Mouse (Mus musculus) forebrain, embryonic 12.5 days (tissue): ENCODE results near the gene Yes1. TPM values are rescaled to one million over a fixed set of nuclear protein-coding genes. Genes with fewer than 3 reads are reported as not detected.
"Not testable (repeated sequence)": the region's sequence is repeated elsewhere in the genome, so short reads cannot be mapped to it uniquely, and the experiment has no call there.

ENCODE experiments used
- ATAC-seq: fragments of 200-750 bp; cut with Nextera tagmentation; 2 replicates; pipeline ENCODE4 v1.8.0; 2017; ENCODE audit warnings: moderate TSS enrichment; ENCODE audit not compliant: low FRiP score
- H3K27ac ChIP-seq: fragments of 300-500 bp; sonication (generic); 2 replicates; pipeline ENCODE4 v1.5.1; 2016; ENCODE audit warnings: mild to moderate bottlenecking
- H3K27me3 ChIP-seq: fragments of 300-500 bp; sonication (generic); 2 replicates; pipeline ENCODE4 v1.6.1; 2016; ENCODE audit warnings: mild to moderate bottlenecking
- H3K36me3 ChIP-seq: fragments of 300-500 bp; sonication (generic); replicated peaks from 2 replicates; pipeline ENCODE4 v1.6.1; 2016; ENCODE audit warnings: mild to moderate bottlenecking
- H3K4me1 ChIP-seq: fragments of 300-500 bp; sonication (generic); 2 replicates; pipeline ENCODE4 v1.6.1; 2016
- H3K4me2 ChIP-seq: fragments of 300-500 bp; sonication (generic); 2 replicates; pipeline ENCODE4 v1.6.1; 2016; ENCODE audit warnings: mild to moderate bottlenecking, moderate library complexity
- H3K4me3 ChIP-seq: fragments of 300-500 bp; sonication (generic); replicated peaks from 2 replicates; pipeline ENCODE4 v1.5.1; 2016; ENCODE audit warnings: mild to moderate bottlenecking
- H3K9ac ChIP-seq: fragments of 300-500 bp; sonication (generic); 2 replicates; pipeline ENCODE4 v1.6.1; 2016; ENCODE audit warnings: mild to moderate bottlenecking
- H3K9me3 ChIP-seq: fragments of 300-500 bp; sonication (generic); 2 replicates; pipeline ENCODE4 v1.6.1; 2016
- WGBS: fragments of 180-500 bp; shearing (Covaris S2); methylation state at CpG from one replicate; pipeline ENCODE4 v1.1.7; 2016; 5-methylcytosine and 5-hydroxymethylcytosine counted together
- polyA plus RNA-seq: library from polyadenylated mRNA; unstranded; fragments of >200 nt; fragmentation: Nextera tagmentation; extraction: Ambion mirVana; gene quantifications from 2 replicates; pipeline ENCODE4 v1.2.1, GENCODE M21; 2016

The Yes1 gene
- polyA plus RNA-seq, 1 experiment from 2014 or later: 34.2 TPM

- Histone ChIP-seq H3K4me3 (no peak overlapping the region), H3K9me3 (0 out of 2 replicates have a peak, but pooled peaks cover 2% of the 10 kb centered on the region), H3K36me3 (0 out of 2 replicates have a peak, but pooled peaks cover 5% of the 10 kb centered on the region), H3K27me3 (no peaks in the 10 kb centered on the region), H3K4me2 (no peak overlapping the region), H3K4me1 (no peaks in the 10 kb centered on the region), H3K27ac (no peak overlapping the region), H3K9ac (no peak overlapping the region)
- 89% methylated on average over 8 of the region's 8 CpGs for WGBS
- ATAC-seq: no peak
Observed at GRCm38 (mm10) chr5:32728851-32729250, 117.9 kb downstream of the Yes1 start.

GRCm38 (mm10) chr5:32733892-32734291 is 122.9 kb downstream of the Yes1 start:
- H3K4me3 ChIP-seq, H3K9me3 ChIP-seq, H3K4me2 ChIP-seq, H3K9ac ChIP-seq, H3K27ac ChIP-seq, H3K27me3 ChIP-seq, ATAC-seq, H3K4me1 ChIP-seq: not testable (repeated sequence)
- 99% methylated on average over 6 of the region's 6 CpGs for WGBS
- peaks cover 19% of the 10 kb centered on the region for H3K36me3 ChIP-seq

GRCm38 (mm10) chr5:32735779-32736178 is 124.8 kb downstream of the Yes1 start:
- 93% methylated on average over 6 of the region's 6 CpGs for WGBS
- Histone ChIP-seq H3K36me3 (peaks cover 19% of the 10 kb centered on the region), H3K9me3 (peaks cover 3% of the 10 kb centered on the region; the same call in 1 of the 2 replicates), H3K9ac (no peak overlapping the region), H3K4me3 (no peak overlapping the region), H3K27me3 (no peaks in the 10 kb centered on the region), H3K4me1 (0 out of 2 replicates have a peak, but pooled peaks cover under 1% of the 10 kb centered on the region), H3K27ac (no peak overlapping the region), H3K4me2 (no peak overlapping the region)
- no peak for ATAC-seq

Other genes with a start within 250 kb of the Yes1 start
- gene Ppp1cb, start 152.3 kb upstream of the Yes1 start, polyA plus RNA-seq: 226 and 238 TPM in 2 replicates
- 70.6 and 70.7 TPM in 2 replicates for gene Pisd, start 174.5 kb downstream of the Yes1 start, polyA plus RNA-seq
- gene Gm20671, start 215.9 kb downstream of the Yes1 start, polyA plus RNA-seq: not detected in 2 replicates
- 14.2 and 18.5 TPM in 2 replicates for gene Prr14l, start 243.1 kb downstream of the Yes1 start, polyA plus RNA-seq